Mouse (Mus musculus): Measurements from ENCODE around the gene Iah1. TPM values are rescaled to one million over a fixed set of nuclear protein-coding genes. Genes with fewer than 3 reads are reported as not detected.

Gene Iah1
- polyA plus RNA-seq, 1 experiment from 2014 or later: 48.5 TPM

Other genes with a start within 250 kb of the Iah1 start
- gene Cpsf3, start 31.0 kb upstream of the Iah1 start, polyA plus RNA-seq (2015; fragmentation: Nextera tagmentation; extraction: Ambion mirVana): 101 and 106 TPM in 2 replicates
- gene Itgb1bp1, start 30.1 kb upstream of the Iah1 start, polyA plus RNA-seq (2015; fragmentation: Nextera tagmentation; extraction: Ambion mirVana): 42.5 and 49.7 TPM in 2 replicates
- gene Adam17, start 57.2 kb downstream of the Iah1 start, polyA plus RNA-seq (2015; fragmentation: Nextera tagmentation; extraction: Ambion mirVana): 36.0 and 37.2 TPM in 2 replicates
- 592 and 653 TPM in 2 replicates for gene Ywhaq, start 101.2 kb downstream of the Iah1 start, polyA plus RNA-seq (2015; fragmentation: Nextera tagmentation; extraction: Ambion mirVana)

Measured in stomach, embryonic 15.5 days (tissue).